Mouse (Mus musculus) CH12.LX (cell line): ENCODE measurements around the gene Stxbp2.

ENCODE experiments used
- CHD2 ChIP-seq: IDR thresholded peaks from 2 replicates; pipeline ENCODE4 v1.6.1; 2011; ENCODE audit warnings: low read length, improper control_type of control experiment
- CTCF ChIP-seq, 2 experiments: IDR thresholded peaks in 1 of 2; conservative IDR thresholded peaks in 1 of 2; 2 replicates each; pipeline ENCODE4 v1.5.1; 2011 to 2012; ENCODE audit warnings: low read depth in 2 of 2, low read length in 2 of 2, improper control_type of control experiment in 1 of 2, inconsistent platforms in 1 of 2, mild to moderate bottlenecking in 1 of 2, moderate library complexity in 1 of 2
- EP300 ChIP-seq: IDR thresholded peaks from 2 replicates; pipeline ENCODE4 v1.6.1; 2011; ENCODE audit warnings: low read length, improper control_type of control experiment
- ETS1 ChIP-seq: conservative IDR thresholded peaks from 2 replicates; pipeline ENCODE4 v1.6.1; 2012; ENCODE audit warnings: low read depth, mild to moderate bottlenecking, inconsistent platforms, low read length, improper control_type of control experiment, moderate library complexity
- HCFC1 ChIP-seq: IDR thresholded peaks from 2 replicates; pipeline ENCODE4 v1.6.1; 2012; ENCODE audit warnings: low read depth, mild to moderate bottlenecking, inconsistent platforms, low read length, improper control_type of control experiment
- NELFE ChIP-seq: IDR thresholded peaks from 2 replicates; pipeline ENCODE4 v1.6.1; 2011; ENCODE audit warnings: low read depth, low read length, improper control_type of control experiment
- POLR2A ChIP-seq: IDR thresholded peaks from 2 replicates; pipeline ENCODE4 v1.6.1; 2011; ENCODE audit warnings: low read depth, mild to moderate bottlenecking, improper control_type of control experiment, low read length
- RCOR1 ChIP-seq: conservative IDR thresholded peaks from 2 replicates; pipeline ENCODE4 v1.6.1; 2012; ENCODE audit warnings: low read depth, mild to moderate bottlenecking, inconsistent platforms, low read length, improper control_type of control experiment
- SMC3 ChIP-seq: IDR thresholded peaks from 2 replicates; pipeline ENCODE4 v1.6.1; 2011; ENCODE audit warnings: low read depth, low read length, improper control_type of control experiment
- TBP ChIP-seq: conservative IDR thresholded peaks from 2 replicates; pipeline ENCODE4 v1.6.1; 2011; ENCODE audit warnings: low read depth, low read length, improper control_type of control experiment
- ZC3H11A ChIP-seq: IDR thresholded peaks from 2 replicates; pipeline ENCODE4 v1.6.1; 2012; ENCODE audit warnings: low read depth, mild to moderate bottlenecking, inconsistent platforms, low read length, improper control_type of control experiment
- ZKSCAN1 ChIP-seq: IDR thresholded peaks from 2 replicates; pipeline ENCODE4 v1.6.1; 2012; ENCODE audit warnings: low read depth, inconsistent platforms, low read length, improper control_type of control experiment, borderline replicate concordance
- ZNF384 ChIP-seq: IDR thresholded peaks from 2 replicates; pipeline ENCODE4 v1.6.1; 2012; ENCODE audit warnings: low read depth, low read length, improper control_type of control experiment, inconsistent platforms

DNA sequence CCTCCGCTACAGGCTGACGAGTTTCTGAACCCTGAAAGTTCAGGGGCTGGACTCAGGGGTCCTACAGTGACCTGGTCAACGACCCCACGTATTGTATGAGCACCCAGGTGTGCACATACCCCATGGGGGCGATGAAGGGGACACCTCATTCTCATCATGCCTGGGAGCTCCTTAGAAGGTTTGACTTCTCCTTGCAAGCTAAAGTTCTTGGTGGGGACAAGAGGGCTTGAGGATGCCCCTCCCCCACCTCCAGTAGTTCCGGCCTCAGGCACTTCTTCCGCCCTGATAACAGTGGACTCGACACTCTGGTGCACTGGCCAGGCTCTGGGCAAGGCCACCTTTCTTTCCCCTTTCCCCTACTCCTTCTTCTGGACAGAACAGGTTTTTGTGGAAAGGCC lies 722 bp downstream of the Stxbp2 start:
- TF ChIP-seq EP300 (no peak), ZKSCAN1 (no peak), CTCF (conservative IDR thresholded peaks at IDR 0.05 in 1 of 2, IDR thresholded peaks at IDR 0.05 in 1 of 2; ENCODE audit: low read depth in 2 of 2, low read length in 2 of 2) (no peak), POLR2A (no peak), ZNF384 (no peak), ZC3H11A (no peak), NELFE (no peak), HCFC1 (peak; percentile 27; the same call in 1 of the 2 replicates), TBP (no peak), SMC3 (no peak), RCOR1 (no peak), CHD2 (peak; percentile 80; the same call in 1 of the 2 replicates), ETS1 (no peak)
